Mouse (Mus musculus) cerebellum, adult 2 months (tissue): ENCODE data around the gene Mrto4.

Experiments
- CTCF ChIP-seq: fragments of 200-500 bp; IDR thresholded peaks from 2 replicates; pipeline ENCODE4 v1.5.1; 2011; ENCODE audit warnings: low read depth, mild to moderate bottlenecking, control low read depth, low read length, moderate library complexity, borderline replicate concordance; ENCODE audit not compliant: insufficient read depth
- POLR2A ChIP-seq: fragments of 200-500 bp; IDR thresholded peaks from 2 replicates; pipeline ENCODE4 v1.6.1; 2011; ENCODE audit warnings: low read length, control low read depth, borderline replicate concordance; ENCODE audit not compliant: insufficient read depth

DNA sequence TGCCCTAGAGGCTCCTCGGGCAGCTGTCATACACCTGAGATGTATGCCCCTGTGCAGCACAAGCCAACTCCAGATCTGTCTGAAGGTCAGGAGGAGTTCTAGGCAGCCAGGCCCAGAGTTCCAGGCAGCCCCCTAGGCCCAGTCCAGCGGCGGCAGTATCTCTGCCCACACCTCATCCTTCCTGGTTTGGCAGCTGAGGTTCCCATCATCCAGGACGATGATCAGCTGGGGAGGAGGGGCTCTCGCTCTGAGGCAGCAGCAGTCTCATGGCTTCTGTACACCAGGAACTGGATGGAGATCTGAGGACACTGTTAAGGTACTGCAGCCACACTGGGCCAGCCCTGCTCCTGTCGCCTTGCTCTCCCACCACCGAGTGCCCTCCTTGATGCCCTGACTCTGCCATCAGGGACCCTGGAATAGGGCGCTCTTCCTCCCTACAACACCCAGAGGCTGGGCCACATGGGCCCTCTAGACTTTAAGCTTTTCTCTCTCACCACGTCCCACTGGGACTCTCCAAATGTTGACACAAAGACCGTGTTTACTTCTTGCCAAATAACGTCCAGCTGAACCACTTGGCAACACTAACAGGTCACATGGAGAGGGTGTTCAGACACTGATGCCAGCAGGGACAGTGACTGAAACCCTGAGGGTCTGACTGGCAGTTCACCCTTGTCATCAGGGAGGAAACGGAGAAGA, 53.6 kb downstream of the Mrto4 start:
- TF ChIP-seq POLR2A (no peak), CTCF (no peak)
